Mouse (Mus musculus) limb, embryonic 13.5 days (tissue): Measurements from ENCODE around the gene Celsr1. TPM values are rescaled to one million over a fixed set of nuclear protein-coding genes. Genes with fewer than 3 reads are reported as not detected.
A peak's percentile ranks its signal among the peaks of the same experiment; 100 is the strongest.

ENCODE experiments used
- ATAC-seq: fragments of 200-750 bp; cut with Nextera tagmentation; 2 replicates; pipeline ENCODE4 v1.8.0; 2017; ENCODE audit warnings: low read depth, moderate number of reproducible peaks, moderate TSS enrichment; ENCODE audit not compliant: low FRiP score
- H3K27ac ChIP-seq: fragments of 300-500 bp; sonication (generic); 2 replicates; pipeline ENCODE4 v1.5.1; 2015; ENCODE audit warnings: inconsistent platforms, mild to moderate bottlenecking, moderate library complexity
- H3K27me3 ChIP-seq: fragments of 300-500 bp; sonication (generic); 2 replicates; pipeline ENCODE4 v1.6.1; 2015; ENCODE audit warnings: mild to moderate bottlenecking, inconsistent platforms
- H3K36me3 ChIP-seq: fragments of 300-500 bp; sonication (generic); 2 replicates; pipeline ENCODE4 v1.6.1; 2015; ENCODE audit warnings: inconsistent platforms, mild to moderate bottlenecking, moderate library complexity
- H3K4me1 ChIP-seq: fragments of 300-500 bp; sonication (generic); 2 replicates; pipeline ENCODE4 v1.6.1; 2015; ENCODE audit warnings: inconsistent platforms
- H3K4me2 ChIP-seq: fragments of 300-500 bp; sonication (generic); replicated peaks from 2 replicates; pipeline ENCODE4 v1.6.1; 2015; ENCODE audit warnings: inconsistent platforms, mild to moderate bottlenecking, moderate library complexity
- H3K4me3 ChIP-seq: fragments of 300-500 bp; sonication (generic); 2 replicates; pipeline ENCODE4 v1.5.1; 2015; ENCODE audit warnings: moderate library complexity, mild to moderate bottlenecking, inconsistent platforms
- H3K9ac ChIP-seq: fragments of 300-500 bp; sonication (generic); 2 replicates; pipeline ENCODE4 v1.6.1; 2015; ENCODE audit warnings: mild to moderate bottlenecking, inconsistent platforms
- H3K9me3 ChIP-seq: fragments of 300-500 bp; sonication (generic); 2 replicates; pipeline ENCODE4 v1.6.1; 2016; ENCODE audit warnings: inconsistent platforms
- WGBS: fragments of 180-500 bp; shearing (Covaris S2); methylation state at CpG from one replicate; pipeline ENCODE4 v1.1.7; 2015; 5-methylcytosine and 5-hydroxymethylcytosine counted together
- polyA plus RNA-seq: library from polyadenylated mRNA; unstranded; fragments of >200 nt; fragmentation: Nextera tagmentation; extraction: Ambion mirVana; gene quantifications from 2 replicates; pipeline ENCODE4 v1.2.1, GENCODE M21; 2015

The Celsr1 gene
- polyA plus RNA-seq, 1 experiment from 2014 or later, result 2.0 TPM

GRCm38 (mm10) chr15:86051152-86051551 is 17.6 kb upstream of the Celsr1 start:
- no peak for ATAC-seq
- H3K27ac ChIP-seq, result no peak overlapping the region
- WGBS, result 90% methylated on average over 10 of the region's 10 CpGs
- H3K27me3 ChIP-seq, result no peaks in the 10 kb centered on the region
- H3K9ac ChIP-seq, result no peak overlapping the region
- H3K4me2 ChIP-seq, result no peak overlapping the region
- no peak overlapping the region for H3K4me3 ChIP-seq
- H3K9me3 ChIP-seq, result no peaks in the 10 kb centered on the region
- H3K36me3 ChIP-seq, result no peaks in the 10 kb centered on the region
- peaks cover 7% of the 10 kb centered on the region; the same call in 1 of the 2 replicates for H3K4me1 ChIP-seq

GRCm38 (mm10) chr15:86050170-86050743 is 16.7 kb upstream of the Celsr1 start:
- Histone ChIP-seq H3K27ac (no peak overlapping the region), H3K9ac (no peak overlapping the region), H3K36me3 (no peaks in the 10 kb centered on the region), H3K9me3 (no peaks in the 10 kb centered on the region), H3K4me2 (no peak overlapping the region), H3K4me3 (no peak overlapping the region), H3K27me3 (no peaks in the 10 kb centered on the region), H3K4me1 (peaks cover 7% of the 10 kb centered on the region; the same call in 1 of the 2 replicates)
- 76% methylated on average over 4 of the region's 4 CpGs for WGBS
- no peak for ATAC-seq

- no peak overlapping the region for H3K4me2 ChIP-seq
- H3K27ac ChIP-seq, result no peak overlapping the region
- no peaks in the 10 kb centered on the region for H3K9me3 ChIP-seq
- no peak overlapping the region for H3K4me3 ChIP-seq
- H3K36me3 ChIP-seq, result no peaks in the 10 kb centered on the region
- no peaks in the 10 kb centered on the region for H3K27me3 ChIP-seq
- no peak overlapping the region for H3K9ac ChIP-seq
- peaks cover 7% of the 10 kb centered on the region; the same call in 1 of the 2 replicates for H3K4me1 ChIP-seq
- ATAC-seq, result no peak
- WGBS, result 84% methylated on average over 3 of the region's 3 CpGs
These were observed 15.9 kb upstream of the Celsr1 start for GRCm38 (mm10) chr15:86049510-86049909.

GRCm38 (mm10) chr15:86042364-86042763 is 8.8 kb upstream of the Celsr1 start:
- H3K27ac ChIP-seq, result no peak overlapping the region
- no peak overlapping the region for H3K4me3 ChIP-seq
- H3K4me2 ChIP-seq, result no peak overlapping the region
- H3K4me1 ChIP-seq, result peaks cover 11% of the 10 kb centered on the region; the same call in 1 of the 2 replicates
- no peaks in the 10 kb centered on the region for H3K36me3 ChIP-seq
- no peaks in the 10 kb centered on the region for H3K9me3 ChIP-seq
- WGBS, result 43% methylated on average over 4 of the region's 4 CpGs
- no peak for ATAC-seq
- no peak overlapping the region for H3K9ac ChIP-seq
- H3K27me3 ChIP-seq, result peaks cover 33% of the 10 kb centered on the region

- 81% methylated on average over 5 of the region's 5 CpGs for WGBS
- Histone ChIP-seq H3K4me3 (no peak overlapping the region), H3K27me3 (peaks cover 33% of the 10 kb centered on the region), H3K9ac (no peak overlapping the region), H3K27ac (no peak overlapping the region), H3K36me3 (no peaks in the 10 kb centered on the region), H3K4me1 (peaks cover 11% of the 10 kb centered on the region; the same call in 1 of the 2 replicates), H3K4me2 (no peak overlapping the region), H3K9me3 (no peaks in the 10 kb centered on the region)
- ATAC-seq, result no peak
These were observed 7.8 kb upstream of the Celsr1 start for GRCm38 (mm10) chr15:86041421-86041820.

GRCm38 (mm10) chr15:86038802-86039201 is 5.2 kb upstream of the Celsr1 start:
- Histone ChIP-seq H3K27ac (no peak overlapping the region), H3K27me3 (peaks cover 45% of the 10 kb centered on the region), H3K9me3 (no peaks in the 10 kb centered on the region), H3K9ac (no peak overlapping the region; the same call in 1 of the 2 replicates), H3K4me3 (no peak overlapping the region), H3K4me2 (peak overlapping the region; percentile 23; the same call in 1 of the 2 replicates), H3K4me1 (peaks cover 19% of the 10 kb centered on the region), H3K36me3 (no peaks in the 10 kb centered on the region)
- ATAC-seq, result peak; percentile 48
- 2% methylated on average over 2 of the region's 2 CpGs for WGBS

GRCm38 (mm10) chr15:86035913-86036312 is 2.3 kb upstream of the Celsr1 start:
- no peak overlapping the region for H3K27ac ChIP-seq
- H3K9ac ChIP-seq, result no peak overlapping the region
- H3K4me1 ChIP-seq, result peaks cover 27% of the 10 kb centered on the region
- WGBS, result 73% methylated on average over 3 of the region's 3 CpGs
- no peak overlapping the region for H3K4me3 ChIP-seq
- no peak overlapping the region for H3K4me2 ChIP-seq
- no peak for ATAC-seq
- H3K27me3 ChIP-seq, result peaks cover 59% of the 10 kb centered on the region
- H3K36me3 ChIP-seq, result peaks cover 10% of the 10 kb centered on the region
- H3K9me3 ChIP-seq, result peaks cover 13% of the 10 kb centered on the region

- no peak for ATAC-seq
- peak overlapping the region; percentile 65; the same call in 1 of the 2 replicates for H3K9ac ChIP-seq
- peaks cover 53% of the 10 kb centered on the region for H3K27me3 ChIP-seq
- peaks cover 30% of the 10 kb centered on the region for H3K4me1 ChIP-seq
- peaks cover 17% of the 10 kb centered on the region for H3K36me3 ChIP-seq
- no peak overlapping the region for H3K27ac ChIP-seq
- H3K9me3 ChIP-seq, result peaks cover 20% of the 10 kb centered on the region
- 5% methylated on average over 12 of the region's 12 CpGs for WGBS
- H3K4me2 ChIP-seq, result peak overlapping the region; percentile 92
- peak overlapping the region; percentile 63 for H3K4me3 ChIP-seq
These were observed 1.3 kb upstream of the Celsr1 start for GRCm38 (mm10) chr15:86034781-86035360.

- peak overlapping the region; percentile 65 for H3K9ac ChIP-seq
- H3K4me2 ChIP-seq, result peak overlapping the region; percentile 92
- peak; percentile 76 for ATAC-seq
- 0% methylated on average over 40 of the region's 44 CpGs for WGBS
- peaks cover 45% of the 10 kb centered on the region for H3K27me3 ChIP-seq
- peaks cover 20% of the 10 kb centered on the region for H3K9me3 ChIP-seq
- H3K27ac ChIP-seq, result peak overlapping the region; percentile 39; the same call in 1 of the 2 replicates
- peaks cover 17% of the 10 kb centered on the region for H3K36me3 ChIP-seq
- H3K4me1 ChIP-seq, result peaks cover 38% of the 10 kb centered on the region
- peak overlapping the region; percentile 63 for H3K4me3 ChIP-seq
These were observed 495 bp upstream of the Celsr1 start for GRCm38 (mm10) chr15:86034021-86034523.

GRCm38 (mm10) chr15:86032811-86033190 is 776 bp downstream of the Celsr1 start:
- peaks cover 17% of the 10 kb centered on the region for H3K36me3 ChIP-seq
- 1% methylated on average over 38 of the region's 38 CpGs for WGBS
- no peak for ATAC-seq
- no peak overlapping the region for H3K27ac ChIP-seq
- peaks cover 20% of the 10 kb centered on the region for H3K9me3 ChIP-seq
- H3K4me2 ChIP-seq, result peak overlapping the region; percentile 92
- H3K4me1 ChIP-seq, result peaks cover 41% of the 10 kb centered on the region
- H3K9ac ChIP-seq, result peak overlapping the region; percentile 65
- H3K4me3 ChIP-seq, result peak overlapping the region; percentile 63
- peaks cover 43% of the 10 kb centered on the region for H3K27me3 ChIP-seq

- Histone ChIP-seq H3K4me1 (peaks cover 35% of the 10 kb centered on the region), H3K4me2 (peak overlapping the region; percentile 48), H3K27ac (no peak overlapping the region), H3K4me3 (no peak overlapping the region), H3K9me3 (peaks cover 20% of the 10 kb centered on the region), H3K27me3 (peaks cover 34% of the 10 kb centered on the region), H3K9ac (no peak overlapping the region), H3K36me3 (peaks cover 17% of the 10 kb centered on the region)
- ATAC-seq, result no peak
- WGBS, result 70% methylated on average over 14 of the region's 14 CpGs
These were observed 3.6 kb downstream of the Celsr1 start for GRCm38 (mm10) chr15:86029981-86030380.

GRCm38 (mm10) chr15:86027871-86028270 is 5.7 kb downstream of the Celsr1 start:
- WGBS, result 23% methylated on average over 8 of the region's 8 CpGs
- Histone ChIP-seq H3K9me3 (peaks cover 20% of the 10 kb centered on the region), H3K27me3 (peaks cover 21% of the 10 kb centered on the region), H3K27ac (no peak overlapping the region), H3K36me3 (peaks cover 17% of the 10 kb centered on the region), H3K4me2 (peak overlapping the region; percentile 48), H3K4me3 (peak overlapping the region; percentile 11), H3K4me1 (peaks cover 27% of the 10 kb centered on the region), H3K9ac (no peak overlapping the region)
- ATAC-seq, result no peak
